Mouse (Mus musculus) liver, postnatal 0 days (tissue): ENCODE data around the gene Kif12.

Source experiments
- CTCF ChIP-seq: sonication (generic); IDR thresholded peaks from 2 replicates; pipeline ENCODE4 v1.5.1; 2016; ENCODE audit warnings: antibody characterized with exemption, low read depth
- EP300 ChIP-seq: IDR thresholded peaks from 2 replicates; pipeline ENCODE4 v1.6.1; 2016; ENCODE audit warnings: antibody characterized with exemption, low read depth, mild to moderate bottlenecking

- TF ChIP-seq EP300 (no peak), CTCF (no peak)
Observed at GRCm38 (mm10) chr4:63205583-63205982, 33.7 kb upstream of the Kif12 start.
